Mouse (Mus musculus) heart, postnatal 0 days (tissue): Measurements from ENCODE around the gene Rpp21.

Experiments
- CTCF ChIP-seq: IDR thresholded peaks from 2 replicates; pipeline ENCODE4 v1.5.1; 2016; ENCODE audit warnings: antibody characterized with exemption, control low read depth, low read depth
- EP300 ChIP-seq: IDR thresholded peaks from 2 replicates; pipeline ENCODE4 v1.6.1; 2016; ENCODE audit warnings: antibody characterized with exemption, low read depth

- no peak for TF ChIP-seq CTCF
- no peak for TF ChIP-seq EP300
Observed at GRCm38 (mm10) chr17:36272643-36273366, 14.9 kb upstream of the Rpp21 start.
